18 mouse cellular contexts compared by ENCODE assay signal in genomic region chr2:170547526-170547925, GRCm38 (mm10). TPM values are rescaled to one million over a fixed set of nuclear protein-coding genes. Genes with fewer than 3 reads are reported as not detected.
DNase-seq lines count a peak whose midpoint lies in the region; ATAC-seq and TF ChIP-seq lines count a peak whose summit lies in the region.
"Had no signal": no experiment of that assay in that cellular context is flagged by ENCODE, and none has a peak within 500 bp of the region (broad histone marks: within the 10 kb centered on the region; RNA-seq: fewer than 3 reads in every experiment).

No protein-coding gene starts in this region.

- H3K4me3 ChIP-seq in midbrain, embryonic 13.5 days (replicated peaks) = no peak overlapping the region
- no peak overlapping the region for H3K4me3 ChIP-seq in midbrain, postnatal 0 days (ENCODE audit: low read depth, low read length)
- no peak overlapping the region for H3K4me3 ChIP-seq in embryonic facial prominence, embryonic 11.5 days (ENCODE audit: low read depth, low read length)
- no peak overlapping the region for H3K4me3 ChIP-seq in gastrocnemius, adult 2 months
- H3K4me3 ChIP-seq: heart, embryonic 15.5 days; left cerebral cortex, adult 2 months; neural tube, embryonic 13.5 days had no signal

- TF ChIP-seq CTCF in midbrain, postnatal 0 days (IDR thresholded peaks at IDR 0.05) = no peak
- no peak for TF ChIP-seq CTCF in gastrocnemius, adult 2 months (IDR thresholded peaks at IDR 0.05)

- no peaks in the 10 kb centered on the region for H3K9me3 ChIP-seq in midbrain, embryonic 13.5 days
- H3K9me3 ChIP-seq in midbrain, postnatal 0 days (ENCODE audit: low read length) = no peaks in the 10 kb centered on the region
- H3K9me3 ChIP-seq in embryonic facial prominence, embryonic 11.5 days (replicated peaks; ENCODE audit: control insufficient read depth, low read length) = no peaks in the 10 kb centered on the region
- H3K9me3 ChIP-seq: heart, embryonic 15.5 days; neural tube, embryonic 13.5 days had no signal

- H3K9ac ChIP-seq in midbrain, embryonic 13.5 days (replicated peaks) = no peak overlapping the region
- no peak overlapping the region for H3K9ac ChIP-seq in midbrain, postnatal 0 days (replicated peaks; ENCODE audit: low read length, poor library complexity, severe bottlenecking)
- no peak overlapping the region for H3K9ac ChIP-seq in embryonic facial prominence, embryonic 11.5 days (replicated peaks; ENCODE audit: low read length)
- H3K9ac ChIP-seq: heart, embryonic 15.5 days; neural tube, embryonic 13.5 days had no signal

- no peaks in the 10 kb centered on the region for H3K27me3 ChIP-seq in midbrain, embryonic 13.5 days
- H3K27me3 ChIP-seq in midbrain, postnatal 0 days (ENCODE audit: insufficient read depth, low read length) = no peaks in the 10 kb centered on the region
- H3K27me3 ChIP-seq in embryonic facial prominence, embryonic 11.5 days (ENCODE audit: control insufficient read depth, insufficient read depth, low read length) = no peaks in the 10 kb centered on the region
- H3K27me3 ChIP-seq: heart, embryonic 15.5 days; neural tube, embryonic 13.5 days had no signal

- intact Hi-C loops in gastrocnemius, adult 2 months (cut with DNase I) = no loop called here

- H3K27ac ChIP-seq in midbrain, embryonic 13.5 days = peak overlapping the region; percentile 19; the same call in 1 of the 2 replicates
- no peak overlapping the region for H3K27ac ChIP-seq in midbrain, postnatal 0 days (ENCODE audit: low read depth, low read length)
- H3K27ac ChIP-seq in embryonic facial prominence, embryonic 11.5 days (replicated peaks; ENCODE audit: low read depth, low read length) = no peak overlapping the region
- no peak overlapping the region for H3K27ac ChIP-seq in gastrocnemius, adult 2 months
- H3K27ac ChIP-seq: heart, embryonic 15.5 days; left cerebral cortex, adult 2 months; neural tube, embryonic 13.5 days had no signal

- 18% methylated on average over 6 of the region's 6 CpGs for WGBS in midbrain, embryonic 13.5 days
- 44% methylated on average over 6 of the region's 6 CpGs for WGBS in midbrain, postnatal 0 days
- 8% methylated on average over 6 of the region's 6 CpGs for WGBS in embryonic facial prominence, embryonic 11.5 days

- H3K4me2 ChIP-seq in midbrain, embryonic 13.5 days (replicated peaks) = no peak overlapping the region
- H3K4me2 ChIP-seq in midbrain, postnatal 0 days (ENCODE audit: low read depth, low read length, poor library complexity, severe bottlenecking) = no peak overlapping the region
- no peak overlapping the region for H3K4me2 ChIP-seq in embryonic facial prominence, embryonic 11.5 days (ENCODE audit: low read depth, low read length)
- H3K4me2 ChIP-seq: heart, embryonic 15.5 days; liver, embryonic 11.5 days; neural tube, embryonic 13.5 days had no signal

- H3K36me3 ChIP-seq in midbrain, embryonic 13.5 days = no peaks in the 10 kb centered on the region
- no peaks in the 10 kb centered on the region for H3K36me3 ChIP-seq in midbrain, postnatal 0 days (ENCODE audit: insufficient read depth, low read length)
- no peaks in the 10 kb centered on the region for H3K36me3 ChIP-seq in embryonic facial prominence, embryonic 11.5 days (replicated peaks; ENCODE audit: control insufficient read depth, insufficient read depth, low read depth, low read length)
- H3K36me3 ChIP-seq: heart, embryonic 15.5 days; neural tube, embryonic 13.5 days had no signal

- no peak for DNase-seq in midbrain, postnatal 0 days (ENCODE audit: low spot score)
- DNase-seq in embryonic facial prominence, embryonic 11.5 days (ENCODE audit: low spot score) = peak; percentile 50
- peak; percentile 13 to 51 for DNase-seq in kidney, postnatal 25 days
- DNase-seq in yolk sac, embryonic 10.5 days (ENCODE audit: low spot score) = peak; percentile 42
- no peak for DNase-seq in ovary, adult 18-20 months (ENCODE audit: low spot score)
- no peak for DNase-seq in gastrocnemius, adult 2 months
- DNase-seq: thymus, adult 2 months had no signal

- no peak for ATAC-seq in midbrain, embryonic 13.5 days
- no peak for ATAC-seq in midbrain, postnatal 0 days (ENCODE audit: low FRiP score)
- no peak for ATAC-seq in embryonic facial prominence, embryonic 11.5 days (replicated peaks; ENCODE audit: insufficient number of reproducible peaks, low FRiP score, low TSS enrichment, low read depth)
- ATAC-seq: activated CD4-positive, CD25-positive, alpha-beta regulatory T cell, adult 4 months; hindbrain, embryonic 16.5 days had no signal

- H3K4me1 ChIP-seq in midbrain, embryonic 13.5 days (replicated peaks) = peaks cover 17% of the 10 kb centered on the region
- H3K4me1 ChIP-seq in midbrain, postnatal 0 days (ENCODE audit: insufficient read depth, low read length) = no peaks in the 10 kb centered on the region
- no peaks in the 10 kb centered on the region for H3K4me1 ChIP-seq in embryonic facial prominence, embryonic 11.5 days (ENCODE audit: control insufficient read depth, insufficient read depth, low read length)

RNA-seq across cellular contexts. Expression of gene Cyp24a1, which starts 50.6 kb away (rescaled TPM):
- polyA plus RNA-seq in midbrain, embryonic 13.5 days (2015; fragmentation: Nextera tagmentation; extraction: Ambion mirVana) = 0.10 and 0.17 TPM in 2 replicates
- total RNA-seq in midbrain, postnatal 0 days (2014; rRNA removed) = 0.14 TPM in 1 of 2 replicates, not detected in the other
- polyA plus RNA-seq in midbrain, postnatal 0 days (2015; fragmentation: Nextera tagmentation; extraction: Ambion mirVana) = 0.09 and 0.23 TPM in 2 replicates
- not detected in 2 replicates for polyA plus RNA-seq in embryonic facial prominence, embryonic 11.5 days (2014; fragmentation: Nextera tagmentation; extraction: Ambion mirVana)
- not detected for total RNA-seq in gastrocnemius, adult 2 months (2021)
- total RNA-seq: left cerebral cortex, adult 2 months; megakaryocyte-erythroid progenitor cell, adult 5-6 weeks had no signal
- polyA plus RNA-seq: gonadal fat pad, adult 2 months; heart, embryonic 15.5 days; liver, embryonic 11.5 days; lung, embryonic 16.5 days; neural tube, embryonic 13.5 days had no signal

RNA-seq across cellular contexts. Expression of gene Pfdn4, which starts 51.3 kb away (rescaled TPM):
- polyA plus RNA-seq in midbrain, embryonic 13.5 days (2015; fragmentation: Nextera tagmentation; extraction: Ambion mirVana) = 127 and 147 TPM in 2 replicates
- total RNA-seq in midbrain, postnatal 0 days (2014; rRNA removed) = 94.1 and 161 TPM in 2 replicates
- polyA plus RNA-seq in midbrain, postnatal 0 days (2015; fragmentation: Nextera tagmentation; extraction: Ambion mirVana) = 147 and 157 TPM in 2 replicates
- 115 and 134 TPM in 2 replicates for polyA plus RNA-seq in embryonic facial prominence, embryonic 11.5 days (2014; fragmentation: Nextera tagmentation; extraction: Ambion mirVana)
- total RNA-seq in gastrocnemius, adult 2 months (2021) = 10 to 100 TPM; 11.8 to 14.4 TPM

RNA-seq across cellular contexts. Expression of gene 4930470P17Rik, which starts 54.3 kb away (rescaled TPM):
- polyA plus RNA-seq in midbrain, embryonic 13.5 days (2015; fragmentation: Nextera tagmentation; extraction: Ambion mirVana) = not detected in 2 replicates
- total RNA-seq in midbrain, postnatal 0 days (2014; rRNA removed) = not detected in 2 replicates
- polyA plus RNA-seq in midbrain, postnatal 0 days (2015; fragmentation: Nextera tagmentation; extraction: Ambion mirVana) = not detected in 2 replicates
- polyA plus RNA-seq in embryonic facial prominence, embryonic 11.5 days (2014; fragmentation: Nextera tagmentation; extraction: Ambion mirVana) = not detected in 2 replicates
- not detected for total RNA-seq in gastrocnemius, adult 2 months (2021)
- total RNA-seq: adrenal gland, postnatal 4 days; left cerebral cortex, adult 2 months; megakaryocyte-erythroid progenitor cell, adult 5-6 weeks had no signal
- polyA plus RNA-seq: activated CD4-positive, CD25-positive, alpha-beta regulatory T cell, adult 4 months; gonadal fat pad, adult 2 months; heart, embryonic 15.5 days; liver, embryonic 11.5 days; lung, embryonic 16.5 days; neural tube, embryonic 13.5 days; thymus, adult 2 months had no signal

Comparison
In these comparisons a context has a peak if more than half of its experiments do, and no peak if none do; other contexts are left out.
1. DNase-seq: peak in embryonic facial prominence, embryonic 11.5 days (single experiment), kidney, postnatal 25 days (2 of 2) and yolk sac, embryonic 10.5 days (single experiment); none in midbrain, postnatal 0 days (single experiment), ovary, adult 18-20 months (single experiment) and gastrocnemius, adult 2 months (single experiment).